Mouse (Mus musculus): ENCODE data around the gene Wwp2.

DNA sequence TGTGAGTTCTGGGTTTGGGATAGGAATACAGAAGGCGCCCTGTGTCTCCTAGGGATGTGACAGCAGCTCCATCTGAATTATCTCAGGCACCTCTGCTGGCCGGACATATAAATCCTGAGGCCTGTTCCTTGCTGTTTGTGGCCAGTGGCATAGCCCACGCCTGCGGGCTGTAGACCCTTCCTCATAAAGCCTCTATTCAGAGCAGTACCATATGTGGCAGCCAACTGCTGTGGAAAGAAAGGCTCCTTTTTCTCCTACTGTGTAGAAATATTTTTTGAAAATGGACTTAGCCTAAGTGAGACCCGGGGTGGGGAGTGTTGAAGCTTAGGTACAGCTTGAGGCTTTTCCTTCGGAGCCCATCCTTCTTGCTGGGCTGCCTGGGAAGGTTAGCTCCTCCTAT, 22.1 kb downstream of the Wwp2 start:
- TF ChIP-seq POLR2A (IDR thresholded peaks at IDR 0.05; ENCODE audit: borderline replicate concordance, extremely low read depth, insufficient read depth, insufficient read length, poor library complexity, severe bottlenecking) (no peak), CTCF (IDR thresholded peaks at IDR 0.05; ENCODE audit: borderline replicate concordance, extremely low read depth, insufficient read depth, insufficient read length) (no peak)

Measured in brain, embryonic 14.5 days (tissue).